ENCODE assay signal across 10 mouse cellular contexts in the genomic region with DNA sequence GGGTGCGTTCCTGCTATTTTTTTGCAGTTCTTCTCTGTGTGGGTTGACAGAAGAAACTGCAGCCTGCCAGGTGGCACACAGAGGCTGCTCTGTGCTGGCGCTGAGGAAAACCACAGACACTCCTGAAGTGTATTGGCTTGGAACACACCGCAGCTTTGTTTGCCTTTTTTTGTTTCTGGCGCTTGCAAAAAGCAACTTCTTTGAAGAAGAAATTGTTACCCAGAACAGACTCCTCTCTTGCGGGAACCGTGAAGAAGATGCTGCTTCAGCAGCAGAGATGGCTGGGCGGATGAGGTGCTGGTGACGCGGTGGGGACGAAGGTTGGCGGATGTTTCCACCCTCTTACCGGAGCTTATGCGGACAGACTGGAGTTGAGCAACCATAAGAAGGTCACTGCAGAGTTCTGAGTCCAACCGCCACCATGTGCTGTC.
A peak's percentile ranks its signal among the peaks of the same experiment; 100 is the strongest.
DNase-seq lines count a peak whose midpoint lies in the region; ATAC-seq and TF ChIP-seq lines count a peak whose summit lies in the region.
"Had no signal": no experiment of that assay in that cellular context is flagged by ENCODE, and none has a peak within 500 bp of the region (broad histone marks: within the 10 kb centered on the region; RNA-seq: fewer than 3 reads in every experiment).

No protein-coding gene starts in this region.

- intact Hi-C loops in heart, postnatal 36 days (cut with DNase I): no loop called here

- no peak overlapping the region for H3K9ac ChIP-seq in liver, adult 2 months (ENCODE audit: low read depth, low read length)
- no peak overlapping the region for H3K9ac ChIP-seq in liver, embryonic 12.5 days
- no peak overlapping the region for H3K9ac ChIP-seq in forebrain, embryonic 16.5 days (replicated peaks; ENCODE audit: low read depth, low read length)
- H3K9ac ChIP-seq in lung, postnatal 0 days (replicated peaks; ENCODE audit: low read depth): no peak overlapping the region
- H3K9ac ChIP-seq: midbrain, embryonic 12.5 days had no signal

- peak; percentile 86 for TF ChIP-seq EP300 in lung, postnatal 0 days (IDR thresholded peaks at IDR 0.05)

- no peak for DNase-seq in liver, adult 2 months (ENCODE audit: extremely low read depth, low read depth, low spot score)
- peak; percentile 92 for DNase-seq in lung, postnatal 0 days (ENCODE audit: low spot score)
- peak; percentile 81 for DNase-seq in thymus, postnatal 4 days
- DNase-seq in adrenal gland, postnatal 36 days: no peak
- no peak for DNase-seq in heart, postnatal 36 days
- DNase-seq: adrenal gland, postnatal 10 days had no signal

- TF ChIP-seq POLR2A in liver, adult 2 months (IDR thresholded peaks at IDR 0.05; ENCODE audit: extremely low read depth, insufficient read depth, low read length): no peak

- peak overlapping the region; percentile 19; the same call in 1 of the 2 replicates for H3K27ac ChIP-seq in liver, adult 2 months (replicated peaks; ENCODE audit: insufficient read depth, low read depth, low read length)
- no peak overlapping the region for H3K27ac ChIP-seq in liver, embryonic 12.5 days
- peak overlapping the region; percentile 14 for H3K27ac ChIP-seq in forebrain, embryonic 16.5 days (ENCODE audit: low read length)
- H3K27ac ChIP-seq in lung, postnatal 0 days (ENCODE audit: low read length): peak overlapping the region; percentile 82
- H3K27ac ChIP-seq: midbrain, embryonic 12.5 days had no signal

- no peaks in the 10 kb centered on the region for H3K36me3 ChIP-seq in liver, adult 2 months (ENCODE audit: control insufficient read depth, insufficient read depth, low read length)
- no peaks in the 10 kb centered on the region for H3K36me3 ChIP-seq in liver, embryonic 12.5 days
- H3K36me3 ChIP-seq in forebrain, embryonic 16.5 days (ENCODE audit: control insufficient read depth, insufficient read depth): 0 out of 2 replicates have a peak, but pooled peaks cover 3% of the 10 kb centered on the region
- no peaks in the 10 kb centered on the region for H3K36me3 ChIP-seq in lung, postnatal 0 days (ENCODE audit: insufficient read depth, low read length)

- H3K4me1 ChIP-seq in liver, adult 2 months (ENCODE audit: control insufficient read depth, insufficient read depth, low read length): no peaks in the 10 kb centered on the region
- peaks cover 7% of the 10 kb centered on the region; the same call in 1 of the 2 replicates for H3K4me1 ChIP-seq in liver, embryonic 12.5 days
- peaks cover 17% of the 10 kb centered on the region for H3K4me1 ChIP-seq in forebrain, embryonic 16.5 days (replicated peaks; ENCODE audit: control insufficient read depth, insufficient read depth, low read length)
- no peaks in the 10 kb centered on the region for H3K4me1 ChIP-seq in lung, postnatal 0 days (ENCODE audit: insufficient read depth, low read depth, low read length)

- 75% methylated on average over 14 of the region's 14 CpGs for WGBS in liver, adult 2 months
- WGBS in liver, embryonic 12.5 days (ENCODE audit: insufficient replicate concordance): 81% methylated on average over 14 of the region's 14 CpGs
- 66% methylated on average over 14 of the region's 14 CpGs for WGBS in forebrain, embryonic 16.5 days
- 51% methylated on average over 14 of the region's 14 CpGs for WGBS in lung, postnatal 0 days

- H3K27me3 ChIP-seq in liver, adult 2 months (ENCODE audit: control insufficient read depth, insufficient read depth, low read length): no peaks in the 10 kb centered on the region
- H3K27me3 ChIP-seq in liver, embryonic 12.5 days (replicated peaks): no peaks in the 10 kb centered on the region
- H3K27me3 ChIP-seq in forebrain, embryonic 16.5 days (replicated peaks; ENCODE audit: control insufficient read depth, insufficient read depth, low read length): no peaks in the 10 kb centered on the region
- H3K27me3 ChIP-seq in lung, postnatal 0 days (replicated peaks; ENCODE audit: insufficient read depth, low read length): no peaks in the 10 kb centered on the region
- H3K27me3 ChIP-seq: midbrain, embryonic 12.5 days had no signal

- H3K4me2 ChIP-seq in liver, embryonic 12.5 days: no peak overlapping the region
- no peak overlapping the region for H3K4me2 ChIP-seq in forebrain, embryonic 16.5 days (ENCODE audit: low read length)
- 0 out of 2 replicates have a peak overlapping the region, but pooled peaks have one; percentile 19 for H3K4me2 ChIP-seq in lung, postnatal 0 days (replicated peaks; ENCODE audit: low read depth, low read length)
- H3K4me2 ChIP-seq: midbrain, embryonic 12.5 days had no signal

- TF ChIP-seq CTCF in liver, adult 2 months (IDR thresholded peaks at IDR 0.05; ENCODE audit: low read depth, low read length): no peak
- no peak for TF ChIP-seq CTCF in lung, postnatal 0 days (IDR thresholded peaks at IDR 0.05)

- ATAC-seq in liver, embryonic 12.5 days: no peak
- no peak for ATAC-seq in forebrain, embryonic 16.5 days
- peak; percentile 93 for ATAC-seq in lung, postnatal 0 days

- H3K4me3 ChIP-seq in liver, adult 2 months (ENCODE audit: insufficient read depth, low read depth, low read length): peak overlapping the region; percentile 24; the same call in 1 of the 2 replicates
- no peak overlapping the region for H3K4me3 ChIP-seq in liver, embryonic 12.5 days
- no peak overlapping the region for H3K4me3 ChIP-seq in forebrain, embryonic 16.5 days (replicated peaks; ENCODE audit: low read length)
- H3K4me3 ChIP-seq in lung, postnatal 0 days (ENCODE audit: low read depth, low read length): no peak overlapping the region
- H3K4me3 ChIP-seq: erythroblast, embryonic 14.5 days; midbrain, embryonic 12.5 days had no signal

- no peaks in the 10 kb centered on the region for H3K79me2 ChIP-seq in liver, adult 2 months (ENCODE audit: control insufficient read depth, insufficient read depth, low read length)

- H3K9me3 ChIP-seq in liver, embryonic 12.5 days (replicated peaks): no peaks in the 10 kb centered on the region
- H3K9me3 ChIP-seq in forebrain, embryonic 16.5 days (ENCODE audit: control insufficient read depth, low read length): no peaks in the 10 kb centered on the region
- H3K9me3 ChIP-seq in lung, postnatal 0 days (ENCODE audit: low read length): no peaks in the 10 kb centered on the region

Comparison
In these comparisons a context has a peak if more than half of its experiments do, and no peak if none do; other contexts are left out.
1. DNase-seq: peak in lung, postnatal 0 days (single experiment) and thymus, postnatal 4 days (single experiment); none in liver, adult 2 months (single experiment), adrenal gland, postnatal 36 days (0 of 2) and heart, postnatal 36 days (0 of 2).